Mouse (Mus musculus) ES-Bruce4 (cell line): Measurements from ENCODE around the gene Ift172.

Source experiments
- CTCF ChIP-seq: IDR thresholded peaks from one replicate; pipeline ENCODE4 v1.8.1; 2011; ENCODE audit warnings: low read depth, low read length
- POLR2A ChIP-seq: IDR thresholded peaks from one replicate; pipeline ENCODE4 v1.8.1; 2011; ENCODE audit warnings: low read length; ENCODE audit not compliant: insufficient read depth

DNA sequence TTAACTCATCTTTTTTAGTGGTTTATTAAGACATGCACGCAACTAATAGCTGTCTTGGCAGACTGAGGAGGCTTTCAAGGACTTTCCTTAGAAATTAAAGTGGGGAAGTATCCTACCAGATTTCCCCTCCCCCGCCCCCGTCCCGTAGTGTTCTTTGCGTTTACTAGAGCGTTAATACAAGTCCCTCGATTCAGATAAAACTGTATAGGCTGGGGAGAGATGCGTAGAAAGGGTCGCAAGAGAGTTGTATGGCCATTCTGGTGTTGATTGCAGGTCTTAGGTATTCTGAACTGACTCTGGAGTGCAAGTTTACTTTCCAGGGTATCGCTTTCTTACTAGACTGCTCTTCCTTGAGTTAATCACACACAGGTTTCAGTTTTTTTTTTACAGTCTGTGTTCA is 48.7 kb downstream of the Ift172 start:
- no peak for TF ChIP-seq CTCF
- no peak for TF ChIP-seq POLR2A
